Mouse (Mus musculus) CH12.LX (cell line): Measurements from ENCODE around the gene Fam120a. TPM values are rescaled to one million over a fixed set of nuclear protein-coding genes. Genes with fewer than 3 reads are reported as not detected.

Experiments
- DNase-seq: peaks from one replicate; pipeline ENCODE4 v3.0.0-alpha.2; 2013; ENCODE audit errors: extremely low read depth
- H3K27ac ChIP-seq: 2 replicates; pipeline ENCODE4 v1.5.1; 2012; ENCODE audit warnings: low read depth, mild to moderate bottlenecking, control low read depth, moderate library complexity; ENCODE audit not compliant: insufficient read depth
- H3K27me3 ChIP-seq: replicated peaks from 2 replicates; pipeline ENCODE3; 2012; ENCODE audit warnings: inconsistent platforms
- H3K36me3 ChIP-seq, 2 experiments: replicated peaks in 1 of 2; 2 replicates each; pipeline versions ENCODE3 to v1.6.1; 2012; ENCODE audit warnings: inconsistent platforms in 1 of 2, low read length in 1 of 2, mild to moderate bottlenecking in 1 of 2, mixed read lengths in 1 of 2, moderate library complexity in 1 of 2; ENCODE audit not compliant: control insufficient read depth in 1 of 2, insufficient read depth in 1 of 2
- H3K4me1 ChIP-seq, 2 experiments: 2 replicates each; pipeline ENCODE4 v1.6.1; 2012; ENCODE audit warnings: inconsistent platforms in 1 of 2, moderate library complexity in 1 of 2; ENCODE audit not compliant: insufficient read depth in 2 of 2, control insufficient read depth in 1 of 2
- H3K4me2 ChIP-seq: 2 replicates; pipeline ENCODE4 v1.6.1; 2012; ENCODE audit warnings: low read depth, mild to moderate bottlenecking, control low read depth; ENCODE audit not compliant: poor library complexity, insufficient read depth, severe bottlenecking
- H3K4me3 ChIP-seq, 3 experiments: fragments of 150-350 bp in 1 of 3; sonication (generic) in 1 of 3; replicated peaks in 1 of 3; 2 replicates each; pipeline versions ENCODE3 to v1.5.1; 2011 to 2012; ENCODE audit warnings: low read depth in 2 of 3, low read length in 2 of 3, mild to moderate bottlenecking in 2 of 3, moderate library complexity in 2 of 3, control low read depth in 1 of 3, improper control_type of control experiment in 1 of 3, inconsistent platforms in 1 of 3, mixed read lengths in 1 of 3; ENCODE audit not compliant: poor library complexity in 1 of 3
- H3K79me2 ChIP-seq: replicated peaks from 2 replicates; pipeline ENCODE4 v1.6.1; 2012; ENCODE audit warnings: mild to moderate bottlenecking, moderate library complexity; ENCODE audit not compliant: control insufficient read depth, poor library complexity, insufficient read depth, severe bottlenecking; ENCODE audit errors: extremely low read depth
- H3K9ac ChIP-seq: 2 replicates; pipeline ENCODE4 v1.6.1; 2012; ENCODE audit warnings: low read depth, mild to moderate bottlenecking, control low read depth, moderate library complexity; ENCODE audit not compliant: insufficient read depth
- H3K9me3 ChIP-seq: replicated peaks from 2 replicates; pipeline ENCODE3; 2012; ENCODE audit warnings: low read length, inconsistent platforms, mixed read lengths
- CHD1 ChIP-seq: IDR thresholded peaks from 2 replicates; pipeline ENCODE4 v1.6.1; 2012; ENCODE audit warnings: low read depth, low read length, improper control_type of control experiment, inconsistent platforms
- CHD2 ChIP-seq: IDR thresholded peaks from 2 replicates; pipeline ENCODE4 v1.6.1; 2011; ENCODE audit warnings: low read length, improper control_type of control experiment
- CTCF ChIP-seq, 2 experiments: IDR thresholded peaks in 1 of 2; conservative IDR thresholded peaks in 1 of 2; 2 replicates each; pipeline ENCODE4 v1.5.1; 2011 to 2012; ENCODE audit warnings: low read depth in 2 of 2, low read length in 2 of 2, improper control_type of control experiment in 1 of 2, inconsistent platforms in 1 of 2, mild to moderate bottlenecking in 1 of 2, moderate library complexity in 1 of 2
- ETS1 ChIP-seq: conservative IDR thresholded peaks from 2 replicates; pipeline ENCODE4 v1.6.1; 2012; ENCODE audit warnings: low read depth, mild to moderate bottlenecking, inconsistent platforms, low read length, improper control_type of control experiment, moderate library complexity
- GABPA ChIP-seq: IDR thresholded peaks from 2 replicates; pipeline ENCODE4 v1.6.1; 2012; ENCODE audit warnings: low read depth, low read length, improper control_type of control experiment, inconsistent platforms; ENCODE audit not compliant: insufficient replicate concordance
- HCFC1 ChIP-seq: IDR thresholded peaks from 2 replicates; pipeline ENCODE4 v1.6.1; 2012; ENCODE audit warnings: low read depth, mild to moderate bottlenecking, inconsistent platforms, low read length, improper control_type of control experiment
- KAT2A ChIP-seq: IDR thresholded peaks from 2 replicates; pipeline ENCODE4 v1.6.1; 2012; ENCODE audit warnings: low read length, improper control_type of control experiment, inconsistent platforms; ENCODE audit not compliant: insufficient replicate concordance
- MAFK ChIP-seq: IDR thresholded peaks from 2 replicates; pipeline ENCODE4 v1.6.1; 2011; ENCODE audit warnings: low read length, improper control_type of control experiment; ENCODE audit not compliant: insufficient replicate concordance
- MAX ChIP-seq: IDR thresholded peaks from 2 replicates; pipeline ENCODE4 v1.6.1; 2011; ENCODE audit warnings: low read length, improper control_type of control experiment
- MAZ ChIP-seq: IDR thresholded peaks from 2 replicates; pipeline ENCODE4 v1.6.1; 2012; ENCODE audit warnings: low read depth, mild to moderate bottlenecking, inconsistent platforms, low read length, improper control_type of control experiment, moderate library complexity
- MEF2A ChIP-seq: IDR thresholded peaks from 2 replicates; pipeline ENCODE4 v1.6.1; 2014; ENCODE audit warnings: low read depth, mild to moderate bottlenecking, inconsistent platforms, low read length, improper control_type of control experiment, borderline replicate concordance
- MXI1 ChIP-seq: IDR thresholded peaks from 2 replicates; pipeline ENCODE4 v1.6.1; 2011; ENCODE audit warnings: mild to moderate bottlenecking, low read depth, low read length, improper control_type of control experiment
- MYC ChIP-seq: IDR thresholded peaks from 2 replicates; pipeline ENCODE4 v1.6.1; 2011; ENCODE audit warnings: low read depth, mild to moderate bottlenecking, improper control_type of control experiment, low read length
- NELFE ChIP-seq: IDR thresholded peaks from 2 replicates; pipeline ENCODE4 v1.6.1; 2011; ENCODE audit warnings: low read depth, low read length, improper control_type of control experiment
- POLR2A ChIP-seq: IDR thresholded peaks from 2 replicates; pipeline ENCODE4 v1.6.1; 2011; ENCODE audit warnings: low read depth, mild to moderate bottlenecking, improper control_type of control experiment, low read length
- POLR2AphosphoS2 ChIP-seq: IDR thresholded peaks from 2 replicates; pipeline ENCODE4 v1.6.1; 2011; ENCODE audit warnings: low read depth, low read length, improper control_type of control experiment
- RAD21 ChIP-seq: IDR thresholded peaks from 2 replicates; pipeline ENCODE4 v1.6.1; 2011; ENCODE audit warnings: low read depth, mild to moderate bottlenecking, low read length, improper control_type of control experiment, moderate library complexity
- SMC3 ChIP-seq: IDR thresholded peaks from 2 replicates; pipeline ENCODE4 v1.6.1; 2011; ENCODE audit warnings: low read depth, low read length, improper control_type of control experiment
- TBP ChIP-seq: conservative IDR thresholded peaks from 2 replicates; pipeline ENCODE4 v1.6.1; 2011; ENCODE audit warnings: low read depth, low read length, improper control_type of control experiment
- ZC3H11A ChIP-seq: IDR thresholded peaks from 2 replicates; pipeline ENCODE4 v1.6.1; 2012; ENCODE audit warnings: low read depth, mild to moderate bottlenecking, inconsistent platforms, low read length, improper control_type of control experiment
- ZNF384 ChIP-seq: IDR thresholded peaks from 2 replicates; pipeline ENCODE4 v1.6.1; 2012; ENCODE audit warnings: low read depth, low read length, improper control_type of control experiment, inconsistent platforms
- dilution Hi-C: fragments of 300-500 bp; cut with MboI; formaldehyde crosslinking; loops from 2 replicates; pipeline ENCODE4 v1.14.3; 2020; ENCODE audit warnings: low sequenced_read_pairs; ENCODE audit not compliant: extremely low pct_unique_long_range_greater_than_20kb, extremely low pct_ligation_motif_present
- in situ Hi-C: fragments of 300-500 bp; cut with MboI; formaldehyde crosslinking; loops from 3 replicates; pipeline ENCODE4 v1.14.3; 2019; ENCODE audit warnings: low sequenced_read_pairs, low pct_ligation_motif_present, low pct_unique_long_range_greater_than_20kb, mixed read lengths
- polyA plus RNA-seq: library from polyadenylated mRNA; unstranded; fragments of >175 nt; gene quantifications from 2 replicates; pipeline ENCODE4 v1.2.1, GENCODE M21; 2012; ENCODE audit warnings: low read depth; ENCODE audit not compliant: insufficient read length
- total RNA-seq, 2 experiments: library from RNA; depleted of rRNA; stranded (reverse); fragments of 300-350 nt in 1 of 2; fragments of >200 nt in 1 of 2; gene quantifications; 2 replicates each; pipeline ENCODE4 v1.2.3; 2012 to 2014

Fam120a gene
- total and polyA plus RNA-seq, 3 experiments: 70.0 to 122 (median 82.6) TPM

GRCm38 (mm10) chr13:48921256-48921655 lies 46.6 kb downstream of the Fam120a start:
- dilution Hi-C loops: no loop called here
- H3K36me3 ChIP-seq: peaks cover 46 to 88% of the 10 kb centered on the region in 2 experiments

GRCm38 (mm10) chr13:48919756-48920415 lies 47.9 kb downstream of the Fam120a start:
- peaks cover 5% of the 10 kb centered on the region; the same call in 1 of the 2 replicates for H3K79me2 ChIP-seq
- H3K27me3 ChIP-seq: no peaks in the 10 kb centered on the region
- no peak overlapping the region for H3K27ac ChIP-seq
- TF ChIP-seq HCFC1 (no peak), ETS1 (no peak), MYC (no peak), GABPA (no peak), CHD1 (no peak), MAZ (no peak), ZC3H11A (no peak), CHD2 (no peak), ZNF384 (no peak), MAX (no peak), RAD21 (no peak), TBP (no peak), SMC3 (no peak), CTCF (conservative IDR thresholded peaks at IDR 0.05 in 1 of 2, IDR thresholded peaks at IDR 0.05 in 1 of 2; ENCODE audit: low read depth in 2 of 2, low read length in 2 of 2) (no peak), KAT2A (no peak), MAFK (no peak)
- in situ Hi-C loops: no loop called here
- H3K4me1 ChIP-seq: no peaks in the 10 kb centered on the region
- H3K4me2 ChIP-seq: no peak overlapping the region
- dilution Hi-C loops: no loop called here
- H3K9ac ChIP-seq: no peak overlapping the region
- no peak overlapping the region for H3K4me3 ChIP-seq
- peaks cover 57 to 91% of the 10 kb centered on the region in 2 experiments for H3K36me3 ChIP-seq
- no peaks in the 10 kb centered on the region for H3K9me3 ChIP-seq
- no peak for DNase-seq

More at GRCm38 (mm10) chr13:48921256-48921655, 46.6 kb downstream of the Fam120a start:
- Histone ChIP-seq H3K79me2 (peaks cover 8% of the 10 kb centered on the region), H3K9ac (no peak overlapping the region), H3K4me1 (no peaks in the 10 kb centered on the region), H3K27ac (no peak overlapping the region), H3K27me3 (no peaks in the 10 kb centered on the region), H3K4me3 (no peak overlapping the region)
- no peak for DNase-seq
- TF ChIP-seq MEF2A (no peak), MXI1 (no peak), POLR2A (no peak), ZNF384 (no peak), POLR2AphosphoS2 (no peak), CTCF (conservative IDR thresholded peaks at IDR 0.05 in 1 of 2, IDR thresholded peaks at IDR 0.05 in 1 of 2; ENCODE audit: low read depth in 2 of 2, low read length in 2 of 2) (no peak), NELFE (no peak)
- TF ChIP-seq, all 38 proteins: peak for 0
- no peaks in the 10 kb centered on the region for H3K9me3 ChIP-seq
- in situ Hi-C loops: no loop called here
- H3K4me2 ChIP-seq: no peak overlapping the region
